Mouse (Mus musculus) forebrain, embryonic 12.5 days (tissue): Measurements from ENCODE around the gene Tm4sf4. TPM values are rescaled to one million over a fixed set of nuclear protein-coding genes. Genes with fewer than 3 reads are reported as not detected.

ENCODE experiments used
- ATAC-seq: fragments of 200-750 bp; cut with Nextera tagmentation; 2 replicates; pipeline ENCODE4 v1.8.0; 2017; ENCODE audit warnings: moderate TSS enrichment; ENCODE audit not compliant: low FRiP score
- H3K27ac ChIP-seq: fragments of 300-500 bp; sonication (generic); 2 replicates; pipeline ENCODE4 v1.5.1; 2016; ENCODE audit warnings: mild to moderate bottlenecking
- H3K27me3 ChIP-seq: fragments of 300-500 bp; sonication (generic); 2 replicates; pipeline ENCODE4 v1.6.1; 2016; ENCODE audit warnings: mild to moderate bottlenecking
- H3K36me3 ChIP-seq: fragments of 300-500 bp; sonication (generic); replicated peaks from 2 replicates; pipeline ENCODE4 v1.6.1; 2016; ENCODE audit warnings: mild to moderate bottlenecking
- H3K4me1 ChIP-seq: fragments of 300-500 bp; sonication (generic); 2 replicates; pipeline ENCODE4 v1.6.1; 2016
- H3K4me2 ChIP-seq: fragments of 300-500 bp; sonication (generic); 2 replicates; pipeline ENCODE4 v1.6.1; 2016; ENCODE audit warnings: mild to moderate bottlenecking, moderate library complexity
- H3K4me3 ChIP-seq: fragments of 300-500 bp; sonication (generic); replicated peaks from 2 replicates; pipeline ENCODE4 v1.5.1; 2016; ENCODE audit warnings: mild to moderate bottlenecking
- H3K9ac ChIP-seq: fragments of 300-500 bp; sonication (generic); 2 replicates; pipeline ENCODE4 v1.6.1; 2016; ENCODE audit warnings: mild to moderate bottlenecking
- H3K9me3 ChIP-seq: fragments of 300-500 bp; sonication (generic); 2 replicates; pipeline ENCODE4 v1.6.1; 2016
- WGBS: fragments of 180-500 bp; shearing (Covaris S2); methylation state at CpG from one replicate; pipeline ENCODE4 v1.1.7; 2016; 5-methylcytosine and 5-hydroxymethylcytosine counted together
- polyA plus RNA-seq: library from polyadenylated mRNA; unstranded; fragments of >200 nt; fragmentation: Nextera tagmentation; extraction: Ambion mirVana; gene quantifications from 2 replicates; pipeline ENCODE4 v1.2.1, GENCODE M21; 2016

Gene Tm4sf4
- polyA plus RNA-seq, 1 experiment from 2014 or later, result not detected

DNA sequence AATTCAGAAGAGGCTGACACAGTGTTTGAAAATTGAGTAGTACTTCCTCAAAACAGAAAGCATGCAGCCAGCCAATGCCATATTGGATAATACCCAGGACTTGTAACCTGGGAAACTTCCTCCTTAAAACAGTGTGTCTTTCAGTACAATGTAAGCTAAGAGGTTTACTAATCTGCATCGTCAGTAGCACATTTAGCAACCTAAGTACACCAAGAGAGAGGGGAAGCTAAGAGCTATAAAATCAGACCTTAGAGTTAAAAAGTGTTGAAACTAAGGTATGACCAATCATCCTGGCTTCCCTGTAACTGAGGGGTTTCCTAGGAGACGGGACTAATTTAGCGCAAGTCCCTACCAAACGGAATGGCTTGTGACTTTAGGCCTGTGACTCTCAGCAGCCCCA is 61.0 kb downstream of the Tm4sf4 start:
- no peaks in the 10 kb centered on the region for H3K4me1 ChIP-seq
- ATAC-seq, result no peak
- no peak overlapping the region for H3K27ac ChIP-seq
- no peaks in the 10 kb centered on the region for H3K36me3 ChIP-seq
- WGBS, result 83% methylated on average over 4 of the region's 4 CpGs
- no peaks in the 10 kb centered on the region for H3K27me3 ChIP-seq
- H3K4me2 ChIP-seq, result no peak overlapping the region
- no peak overlapping the region for H3K4me3 ChIP-seq
- H3K9me3 ChIP-seq, result no peaks in the 10 kb centered on the region
- no peak overlapping the region for H3K9ac ChIP-seq

DNA sequence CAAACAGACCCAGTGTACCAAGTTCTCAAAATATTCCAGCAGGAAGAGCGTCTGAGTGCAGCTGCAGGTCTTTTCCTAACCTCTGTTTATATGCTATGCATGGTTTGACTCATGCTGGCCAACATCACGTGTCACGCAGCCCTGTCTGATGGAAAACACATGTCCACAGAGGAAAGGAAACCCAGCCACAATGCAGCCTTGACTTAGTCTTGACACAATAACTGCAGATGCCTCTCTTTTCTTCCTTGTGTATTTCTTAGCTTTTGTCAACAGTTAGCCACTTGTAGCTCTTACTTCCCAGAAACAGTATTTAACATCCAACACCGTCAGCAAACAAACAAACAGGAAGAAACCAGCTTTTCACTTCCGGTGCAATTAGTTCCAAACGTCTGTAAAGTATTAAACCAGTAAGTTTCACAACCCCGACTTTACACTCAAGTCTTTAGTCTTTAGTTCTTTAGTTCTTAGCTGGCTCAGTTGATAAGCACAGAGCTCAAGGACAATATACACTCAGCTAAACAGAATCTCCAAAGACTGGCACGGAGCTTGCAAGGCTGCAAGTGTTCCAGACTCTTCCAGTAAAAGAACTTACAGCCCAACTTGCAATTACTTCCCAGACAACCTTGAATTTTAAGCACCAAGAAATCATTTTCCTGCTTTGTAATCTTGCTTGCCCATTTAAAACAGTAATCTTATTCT is 62.5 kb downstream of the Tm4sf4 start:
- Histone ChIP-seq H3K4me2 (no peak overlapping the region), H3K27me3 (no peaks in the 10 kb centered on the region), H3K4me1 (no peaks in the 10 kb centered on the region), H3K27ac (no peak overlapping the region), H3K4me3 (no peak overlapping the region), H3K36me3 (no peaks in the 10 kb centered on the region), H3K9me3 (no peaks in the 10 kb centered on the region), H3K9ac (no peak overlapping the region)
- no peak for ATAC-seq
- 78% methylated on average over 8 of the region's 8 CpGs for WGBS

Other genes starting within 250 kb of the Tm4sf4 start
- gene Tm4sf1, start 123.3 kb upstream of the Tm4sf4 start, polyA plus RNA-seq, result 7.9 and 13.1 TPM in 2 replicates
- gene Wwtr1, start 150.6 kb downstream of the Tm4sf4 start, polyA plus RNA-seq, result 10.7 and 11.5 TPM in 2 replicates
- gene Commd2, start 226.4 kb downstream of the Tm4sf4 start, polyA plus RNA-seq, result 94.9 and 95.5 TPM in 2 replicates